Mouse (Mus musculus): ENCODE data around the gene Ripor2.

DNA sequence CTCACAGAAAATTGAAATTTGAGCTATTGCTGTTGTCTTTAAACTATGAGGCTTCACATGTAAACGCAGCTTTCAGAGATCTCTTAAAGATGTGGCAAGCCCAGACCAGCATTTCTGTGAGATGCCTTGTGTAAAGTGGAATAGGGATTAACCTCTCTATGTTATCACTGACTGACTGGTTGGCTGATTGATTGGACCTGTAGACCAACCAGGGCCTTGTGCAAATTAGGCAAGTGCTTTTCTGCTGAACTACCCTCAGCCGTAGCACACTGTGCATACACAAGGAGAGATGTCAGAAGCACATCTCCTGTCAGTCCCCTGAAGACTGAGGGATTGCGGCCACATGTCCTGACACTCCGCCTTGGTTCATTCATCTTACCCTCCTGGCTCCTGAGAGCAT, 29.9 kb upstream of the Ripor2 start:
- TF ChIP-seq CTCF (IDR thresholded peaks at IDR 0.05; ENCODE audit: borderline replicate concordance, extremely low read depth, insufficient read depth, insufficient read length): no peak
- no peak for TF ChIP-seq POLR2A (IDR thresholded peaks at IDR 0.05; ENCODE audit: borderline replicate concordance, extremely low read depth, insufficient read depth, insufficient read length, poor library complexity, severe bottlenecking)
